Mouse (Mus musculus): ENCODE measurements around the gene Nr1d1. TPM values are rescaled to one million over a fixed set of nuclear protein-coding genes. Genes with fewer than 3 reads are reported as not detected.

Gene Nr1d1
- polyA plus RNA-seq, 1 experiment from 2014 or later, result 4.3 TPM

- Histone ChIP-seq H3K9ac (no peak overlapping the region), H3K27ac (replicated peaks) (peak overlapping the region; percentile 84), H3K4me3 (no peak overlapping the region), H3K4me1 (replicated peaks) (peaks cover 64% of the 10 kb centered on the region), H3K9me3 (no peaks in the 10 kb centered on the region), H3K27me3 (no peaks in the 10 kb centered on the region), H3K4me2 (no peak overlapping the region), H3K36me3 (no peaks in the 10 kb centered on the region)
- ATAC-seq (ENCODE audit: low FRiP score, low read depth), result no peak
- 35% methylated on average over 7 of the region's 7 CpGs for WGBS
These were observed 12.1 kb upstream of the Nr1d1 start for GRCm38 (mm10) chr11:98787229-98787628.

DNA sequence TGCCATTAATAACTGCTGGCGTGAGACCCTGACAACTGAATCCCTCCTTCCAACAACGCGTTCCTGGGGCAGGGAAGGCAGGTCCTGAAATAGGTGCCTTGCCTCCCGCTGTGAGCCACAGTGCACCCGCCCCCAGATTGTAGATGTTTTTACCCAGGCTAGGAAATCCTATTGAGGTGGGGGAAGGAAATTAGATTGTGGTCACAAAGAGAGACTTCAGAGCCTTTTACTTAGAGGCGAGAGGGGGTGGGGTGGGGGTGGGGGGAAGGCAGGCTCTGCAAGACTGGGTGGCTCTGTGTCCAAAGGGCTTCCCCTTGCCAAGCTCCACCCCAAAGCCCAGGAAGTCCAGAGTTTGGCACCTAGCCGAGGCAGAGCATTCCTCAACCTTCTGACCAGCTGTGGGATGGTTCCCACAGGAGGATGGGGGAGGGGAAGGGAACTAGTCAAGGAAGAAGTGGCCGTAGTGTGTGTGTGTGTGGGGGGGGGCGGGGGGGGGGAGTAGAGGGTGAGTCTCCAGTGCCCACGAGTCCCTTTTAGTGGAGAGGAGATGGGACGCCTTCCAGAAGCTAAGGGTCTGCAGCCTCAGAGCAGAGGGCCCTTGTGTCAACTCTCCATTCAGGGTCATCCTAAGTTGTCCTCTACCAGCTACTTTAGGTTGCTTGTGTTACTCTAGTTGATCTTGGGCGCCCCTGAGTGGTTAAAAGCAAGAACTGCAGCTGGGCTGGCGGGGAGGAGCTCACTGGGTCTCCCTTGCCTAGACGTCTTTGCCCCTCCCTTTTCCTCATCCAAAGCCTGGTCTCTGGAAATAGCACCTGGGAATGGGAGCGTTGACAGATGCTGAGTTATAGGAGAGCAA is 11.5 kb upstream of the Nr1d1 start:
- Histone ChIP-seq H3K36me3 (no peaks in the 10 kb centered on the region), H3K4me2 (peak overlapping the region; percentile 48), H3K9ac (peak overlapping the region; percentile 43), H3K27me3 (no peaks in the 10 kb centered on the region), H3K4me1 (replicated peaks) (peaks cover 71% of the 10 kb centered on the region), H3K9me3 (no peaks in the 10 kb centered on the region), H3K4me3 (peak overlapping the region; percentile 10; the same call in 1 of the 2 replicates), H3K27ac (replicated peaks) (peak overlapping the region; percentile 84)
- 3% methylated on average over 15 of the region's 15 CpGs for WGBS
- peak; percentile 64 for ATAC-seq (ENCODE audit: low FRiP score, low read depth)

DNA sequence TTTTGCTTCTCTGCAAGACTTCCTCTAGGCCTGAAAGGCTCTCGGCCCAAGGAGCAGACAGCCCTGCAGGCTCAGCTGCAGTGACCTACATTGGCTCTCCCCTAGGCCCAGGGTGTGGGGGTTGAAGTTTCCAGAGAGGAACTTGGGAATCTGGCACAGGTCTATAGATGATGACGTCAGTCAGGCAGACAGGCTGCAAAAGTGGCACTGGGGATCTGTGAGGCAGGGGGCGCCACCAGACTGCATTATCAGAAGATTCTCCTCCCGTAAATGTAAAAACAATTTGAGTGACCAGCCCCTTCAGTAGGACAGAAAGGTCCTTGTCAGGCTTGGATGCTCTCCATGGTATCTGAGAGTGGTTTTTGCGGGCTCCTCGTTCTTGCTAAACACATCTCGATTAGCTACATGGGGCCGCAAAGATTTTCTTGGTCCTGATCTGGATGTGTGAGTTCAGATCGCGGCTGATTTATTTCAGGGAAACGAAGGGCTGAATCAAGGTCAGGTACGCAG is 10.7 kb upstream of the Nr1d1 start:
- H3K4me3 ChIP-seq, result peak overlapping the region; percentile 10; the same call in 1 of the 2 replicates
- 7% methylated on average over 12 of the region's 12 CpGs for WGBS
- peak overlapping the region; percentile 84 for H3K27ac ChIP-seq (replicated peaks)
- no peaks in the 10 kb centered on the region for H3K9me3 ChIP-seq
- peaks cover 76% of the 10 kb centered on the region for H3K4me1 ChIP-seq (replicated peaks)
- peak overlapping the region; percentile 48 for H3K4me2 ChIP-seq
- H3K27me3 ChIP-seq, result no peaks in the 10 kb centered on the region
- no peak for ATAC-seq (ENCODE audit: low FRiP score, low read depth)
- H3K9ac ChIP-seq, result peak overlapping the region; percentile 43
- no peaks in the 10 kb centered on the region for H3K36me3 ChIP-seq

DNA sequence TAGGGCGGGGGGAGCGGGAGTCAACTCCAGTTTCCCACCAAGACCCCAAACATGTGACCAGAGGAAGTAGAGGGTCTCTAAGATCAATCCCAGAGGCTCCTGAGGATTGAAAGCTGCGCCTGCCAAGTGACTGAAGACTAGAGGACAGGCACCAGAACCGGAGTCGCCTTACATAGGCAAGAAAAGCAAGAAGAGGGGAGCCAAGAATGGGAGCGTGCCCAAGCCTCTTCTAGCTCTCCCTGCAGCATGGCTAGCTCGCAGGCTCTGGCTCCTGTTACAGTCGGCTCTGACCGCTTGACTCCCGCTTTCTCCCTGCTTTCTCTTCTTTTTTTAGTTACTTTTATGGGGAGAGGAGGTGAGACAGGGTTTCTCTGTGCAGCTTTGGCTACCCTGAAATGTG is 10.1 kb upstream of the Nr1d1 start:
- Histone ChIP-seq H3K4me3 (no peak overlapping the region), H3K9me3 (no peaks in the 10 kb centered on the region), H3K4me1 (replicated peaks) (peaks cover 76% of the 10 kb centered on the region), H3K27me3 (no peaks in the 10 kb centered on the region), H3K27ac (replicated peaks) (peak overlapping the region; percentile 84), H3K36me3 (no peaks in the 10 kb centered on the region), H3K4me2 (no peak overlapping the region), H3K9ac (no peak overlapping the region)
- WGBS, result 75% methylated on average over 10 of the region's 10 CpGs
- ATAC-seq (ENCODE audit: low FRiP score, low read depth), result no peak

DNA sequence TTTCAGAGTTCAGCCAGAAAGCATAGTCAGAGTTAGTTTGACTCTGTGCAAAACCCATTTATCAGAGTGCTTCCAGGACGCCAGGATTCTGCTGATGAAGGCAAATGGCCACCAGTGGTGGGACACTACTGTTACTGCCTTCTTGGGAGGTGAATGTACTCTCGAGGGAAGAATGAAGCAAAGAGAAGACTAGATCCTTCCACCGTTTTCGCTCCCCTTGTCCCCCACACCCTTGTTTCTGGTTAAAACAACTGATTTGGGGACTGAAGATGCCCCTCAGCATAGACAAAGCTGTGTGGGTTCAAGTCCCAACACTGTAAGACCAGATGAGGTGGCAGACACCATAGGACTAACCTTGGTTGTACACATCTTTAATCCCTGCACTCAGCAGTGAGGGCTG is 9.0 kb upstream of the Nr1d1 start:
- no peak for ATAC-seq (ENCODE audit: low FRiP score, low read depth)
- H3K9ac ChIP-seq, result no peak overlapping the region
- no peak overlapping the region for H3K4me3 ChIP-seq
- no peaks in the 10 kb centered on the region for H3K9me3 ChIP-seq
- no peaks in the 10 kb centered on the region for H3K27me3 ChIP-seq
- no peaks in the 10 kb centered on the region for H3K36me3 ChIP-seq
- H3K4me1 ChIP-seq (replicated peaks), result peaks cover 68% of the 10 kb centered on the region
- no peak overlapping the region for H3K4me2 ChIP-seq
- no peak overlapping the region for H3K27ac ChIP-seq (replicated peaks)
- 67% methylated on average over 4 of the region's 4 CpGs for WGBS

GRCm38 (mm10) chr11:98783236-98783696 is 8.1 kb upstream of the Nr1d1 start:
- Histone ChIP-seq H3K9ac (peak overlapping the region; percentile 21; the same call in 1 of the 2 replicates), H3K9me3 (no peaks in the 10 kb centered on the region), H3K36me3 (no peaks in the 10 kb centered on the region), H3K4me2 (peak overlapping the region; percentile 50), H3K27ac (replicated peaks) (peak overlapping the region; percentile 79), H3K4me3 (peak overlapping the region; percentile 20), H3K4me1 (replicated peaks) (peaks cover 63% of the 10 kb centered on the region), H3K27me3 (no peaks in the 10 kb centered on the region)
- peak; percentile 38 for ATAC-seq (ENCODE audit: low FRiP score, low read depth)
- WGBS, result 1% methylated on average over 20 of the region's 20 CpGs

GRCm38 (mm10) chr11:98782651-98783235 is 7.6 kb upstream of the Nr1d1 start:
- no peaks in the 10 kb centered on the region for H3K36me3 ChIP-seq
- no peaks in the 10 kb centered on the region for H3K9me3 ChIP-seq
- H3K4me2 ChIP-seq, result peak overlapping the region; percentile 50
- peak overlapping the region; percentile 79 for H3K27ac ChIP-seq (replicated peaks)
- peak overlapping the region; percentile 20; the same call in 1 of the 2 replicates for H3K4me3 ChIP-seq
- WGBS, result 5% methylated on average over 17 of the region's 17 CpGs
- peak overlapping the region; percentile 21; the same call in 1 of the 2 replicates for H3K9ac ChIP-seq
- no peaks in the 10 kb centered on the region for H3K27me3 ChIP-seq
- peaks cover 60% of the 10 kb centered on the region for H3K4me1 ChIP-seq (replicated peaks)
- 0 out of 2 replicates have a peak, but pooled peaks have one; percentile 0 for ATAC-seq (ENCODE audit: low FRiP score, low read depth)

DNA sequence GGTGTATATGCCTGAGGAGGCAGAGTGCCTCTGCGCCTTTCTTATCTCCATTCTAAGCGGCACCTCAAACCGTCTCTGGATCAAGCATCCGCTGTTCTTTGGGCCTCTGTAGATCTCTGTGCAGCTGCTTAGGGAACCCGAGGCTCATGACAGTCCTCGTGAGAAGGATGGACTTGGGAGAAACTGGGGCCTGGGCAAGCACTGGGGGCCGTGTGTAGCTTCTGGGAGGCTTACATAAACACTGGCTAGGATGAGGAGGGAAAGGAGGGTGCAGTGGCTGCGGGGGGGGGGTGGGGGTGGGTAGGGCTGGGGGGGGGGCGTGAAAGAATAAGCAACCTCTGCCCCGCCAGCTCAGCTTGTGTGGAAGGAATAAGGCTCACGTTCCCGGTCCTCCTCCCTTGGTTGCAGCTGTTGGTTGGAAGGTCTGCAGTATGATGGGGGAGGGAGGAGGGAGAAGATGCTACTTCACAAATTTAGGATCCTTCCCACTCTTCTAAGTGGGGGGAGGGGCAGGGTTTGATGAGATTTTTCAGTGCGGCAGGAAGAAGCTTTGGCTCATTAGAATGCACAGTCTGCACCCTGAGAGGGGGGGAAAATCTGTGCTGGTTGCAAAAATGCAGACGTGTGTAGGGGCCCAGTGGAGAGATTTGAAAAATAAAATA is 6.8 kb upstream of the Nr1d1 start:
- peak overlapping the region; percentile 79; the same call in 1 of the 2 replicates for H3K27ac ChIP-seq (replicated peaks)
- no peak overlapping the region for H3K9ac ChIP-seq
- peaks cover 59% of the 10 kb centered on the region for H3K4me1 ChIP-seq (replicated peaks)
- no peak overlapping the region for H3K4me3 ChIP-seq
- H3K9me3 ChIP-seq, result no peaks in the 10 kb centered on the region
- no peak for ATAC-seq (ENCODE audit: low FRiP score, low read depth)
- WGBS, result 16% methylated on average over 13 of the region's 14 CpGs
- no peaks in the 10 kb centered on the region for H3K27me3 ChIP-seq
- no peak overlapping the region; the same call in 1 of the 2 replicates for H3K4me2 ChIP-seq
- no peaks in the 10 kb centered on the region for H3K36me3 ChIP-seq

- Histone ChIP-seq H3K27me3 (no peaks in the 10 kb centered on the region), H3K27ac (replicated peaks) (no peak overlapping the region; the same call in 1 of the 2 replicates), H3K36me3 (no peaks in the 10 kb centered on the region), H3K4me3 (no peak overlapping the region), H3K9me3 (no peaks in the 10 kb centered on the region), H3K4me1 (replicated peaks) (peaks cover 61% of the 10 kb centered on the region), H3K9ac (no peak overlapping the region), H3K4me2 (no peak overlapping the region)
- no peak for ATAC-seq (ENCODE audit: low FRiP score, low read depth)
These were observed 2.8 kb upstream of the Nr1d1 start for GRCm38 (mm10) chr11:98777888-98778287.

DNA sequence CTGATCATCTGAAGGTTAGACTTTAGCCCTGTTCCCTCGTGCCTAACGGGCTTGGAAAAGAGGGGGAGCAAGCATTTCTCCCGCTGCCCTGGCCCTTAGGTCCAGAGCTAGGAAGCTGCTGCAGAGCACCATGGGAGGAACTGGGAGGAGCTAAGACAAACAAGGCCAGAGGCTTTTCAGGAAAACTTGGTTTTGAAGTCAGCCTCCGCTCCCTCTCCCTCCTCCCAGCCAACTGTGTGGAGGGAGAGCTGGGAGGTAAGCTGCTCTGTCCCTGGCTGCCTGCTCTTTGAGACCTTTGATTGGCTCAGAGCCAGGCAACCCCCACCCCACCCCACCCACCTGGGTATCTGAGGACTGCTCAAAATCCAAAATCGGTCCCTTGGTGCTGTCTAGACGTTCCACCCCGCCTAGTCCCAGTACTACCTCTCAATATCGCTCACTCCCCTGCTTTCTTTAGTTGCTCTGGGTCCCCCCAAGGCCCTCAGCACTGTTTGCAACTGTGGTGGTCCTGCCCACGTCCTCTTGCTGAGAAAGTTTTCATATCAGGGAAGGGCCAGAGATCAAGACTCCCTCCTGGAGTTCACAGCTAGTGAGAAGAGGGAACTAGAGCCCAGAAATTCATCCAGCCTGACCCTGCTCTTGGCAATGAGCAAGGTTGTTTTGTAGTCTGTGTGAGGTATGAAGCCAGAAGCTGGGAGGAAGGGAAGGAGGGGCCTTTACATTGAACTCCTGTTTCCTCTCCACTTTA is 1.9 kb upstream of the Nr1d1 start:
- Histone ChIP-seq H3K27me3 (no peaks in the 10 kb centered on the region), H3K4me3 (no peak overlapping the region), H3K4me1 (replicated peaks) (peaks cover 61% of the 10 kb centered on the region), H3K36me3 (no peaks in the 10 kb centered on the region), H3K27ac (replicated peaks) (peak overlapping the region; percentile 67), H3K4me2 (peak overlapping the region; percentile 14; the same call in 1 of the 2 replicates), H3K9me3 (no peaks in the 10 kb centered on the region), H3K9ac (no peak overlapping the region)
- ATAC-seq (ENCODE audit: low FRiP score, low read depth), result no peak
- WGBS, result 16% methylated on average over 9 of the region's 9 CpGs

DNA sequence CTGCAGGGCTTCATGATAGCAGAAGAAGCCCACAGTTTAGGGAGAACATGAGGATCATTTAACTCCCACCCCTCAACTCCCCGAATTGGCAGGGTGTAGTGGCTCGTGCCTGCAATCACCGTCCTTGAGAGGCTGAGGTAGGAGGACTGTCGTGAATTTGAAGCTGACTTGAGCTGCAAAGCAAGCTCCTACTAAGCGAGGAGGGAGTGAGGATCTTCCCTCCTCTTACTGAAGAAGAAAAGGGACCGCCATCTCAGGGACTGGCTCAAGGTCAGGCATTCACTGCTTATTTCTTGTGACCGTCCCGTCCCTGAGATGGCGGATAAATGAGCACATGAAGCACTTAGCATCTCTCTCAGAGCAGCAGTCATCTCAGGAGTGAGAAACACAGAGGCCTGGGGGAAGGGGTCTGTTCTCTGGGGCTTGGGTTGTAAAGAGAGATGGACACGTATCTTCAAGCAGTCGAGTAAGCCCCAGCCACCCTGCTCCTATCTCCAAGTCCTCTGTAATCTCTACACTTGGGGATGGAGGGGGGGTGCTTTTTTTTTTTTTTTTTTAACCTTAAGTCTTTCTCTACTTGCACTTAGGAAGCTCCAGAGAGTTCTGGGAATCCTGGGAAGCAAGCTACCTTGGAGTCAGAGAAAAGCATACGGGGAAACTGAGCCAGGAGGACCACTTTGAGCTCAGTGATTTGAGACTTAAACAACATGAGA is 1.1 kb upstream of the Nr1d1 start:
- no peaks in the 10 kb centered on the region for H3K36me3 ChIP-seq
- H3K9me3 ChIP-seq, result no peaks in the 10 kb centered on the region
- peak overlapping the region; percentile 67 for H3K27ac ChIP-seq (replicated peaks)
- no peak for ATAC-seq (ENCODE audit: low FRiP score, low read depth)
- H3K27me3 ChIP-seq, result no peaks in the 10 kb centered on the region
- peaks cover 54% of the 10 kb centered on the region for H3K4me1 ChIP-seq (replicated peaks)
- H3K9ac ChIP-seq, result no peak overlapping the region; the same call in 1 of the 2 replicates
- 56% methylated on average over 12 of the region's 12 CpGs for WGBS
- H3K4me2 ChIP-seq, result peak overlapping the region; percentile 89
- H3K4me3 ChIP-seq, result no peak overlapping the region

Measured in hindbrain, embryonic 15.5 days (tissue).